Mouse (Mus musculus): ENCODE measurements around the gene Ppfibp1. TPM values are rescaled to one million over a fixed set of nuclear protein-coding genes. Genes with fewer than 3 reads are reported as not detected.
"Not testable (repeated sequence)": the region's sequence is repeated elsewhere in the genome, so short reads cannot be mapped to it uniquely, and the experiment has no call there.

The Ppfibp1 gene
- polyA plus RNA-seq, 1 experiment from 2014 or later = 48.6 TPM

- no peaks in the 10 kb centered on the region for H3K36me3 ChIP-seq
- H3K4me3 ChIP-seq = no peak overlapping the region
- peaks cover 20% of the 10 kb centered on the region for H3K4me1 ChIP-seq
- H3K4me2 ChIP-seq = no peak overlapping the region
- no peaks in the 10 kb centered on the region for H3K27me3 ChIP-seq (replicated peaks)
- 80% methylated on average over 2 of the region's 2 CpGs for WGBS
- 0 out of 2 replicates have a peak, but pooled peaks cover 3% of the 10 kb centered on the region for H3K9me3 ChIP-seq
- no peak overlapping the region for H3K27ac ChIP-seq (replicated peaks)
- no peak overlapping the region for H3K9ac ChIP-seq
- ATAC-seq (ENCODE audit: extremely low read depth, insufficient number of reproducible peaks, low FRiP score, low TSS enrichment) = no peak
These were observed 30.9 kb upstream of the Ppfibp1 start for GRCm38 (mm10) chr6:146857386-146857785.

DNA sequence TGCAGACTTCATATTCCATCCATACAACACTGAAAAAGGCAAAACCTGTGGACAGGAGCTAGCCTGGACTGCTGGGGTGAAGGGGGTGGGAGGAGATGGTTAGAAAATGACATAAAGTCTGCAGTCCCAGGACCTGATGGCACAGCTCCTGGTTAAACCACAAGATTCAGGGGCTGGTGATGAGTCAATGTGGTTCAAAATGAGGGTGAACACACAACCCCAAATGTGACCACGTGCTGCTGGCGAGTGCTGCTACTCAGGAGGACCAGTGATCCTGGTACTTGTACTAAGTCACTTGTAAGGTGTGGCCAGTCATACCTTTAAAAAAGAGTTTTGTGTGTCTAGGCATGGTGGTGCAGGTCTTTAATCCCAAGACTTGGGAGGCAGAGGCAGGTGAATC is 25.1 kb upstream of the Ppfibp1 start:
- Histone ChIP-seq H3K4me3 (no peak overlapping the region), H3K36me3 (no peaks in the 10 kb centered on the region), H3K27me3 (replicated peaks) (no peaks in the 10 kb centered on the region), H3K4me2 (no peak overlapping the region), H3K27ac (replicated peaks) (no peak overlapping the region), H3K9me3 (no peaks in the 10 kb centered on the region), H3K9ac (no peak overlapping the region), H3K4me1 (no peaks in the 10 kb centered on the region)
- 83% methylated on average over 2 of the region's 2 CpGs for WGBS
- no peak for ATAC-seq (ENCODE audit: extremely low read depth, insufficient number of reproducible peaks, low FRiP score, low TSS enrichment)

GRCm38 (mm10) chr6:146864370-146864769 is 23.9 kb upstream of the Ppfibp1 start:
- not testable (repeated sequence) for H3K4me2 ChIP-seq; H3K9me3 ChIP-seq; H3K27ac ChIP-seq (replicated peaks); H3K4me3 ChIP-seq; H3K9ac ChIP-seq; H3K4me1 ChIP-seq; H3K27me3 ChIP-seq (replicated peaks); ATAC-seq (ENCODE audit: extremely low read depth, insufficient number of reproducible peaks, low FRiP score, low TSS enrichment); H3K36me3 ChIP-seq
- 83% methylated on average over 2 of the region's 5 CpGs for WGBS

GRCm38 (mm10) chr6:146865701-146866100 is 22.6 kb upstream of the Ppfibp1 start:
- H3K9ac ChIP-seq = no peak overlapping the region
- H3K4me3 ChIP-seq = no peak overlapping the region
- H3K4me2 ChIP-seq = no peak overlapping the region
- no peak overlapping the region for H3K27ac ChIP-seq (replicated peaks)
- H3K9me3 ChIP-seq = no peaks in the 10 kb centered on the region
- WGBS = 81% methylated on average over 4 of the region's 4 CpGs
- no peaks in the 10 kb centered on the region for H3K27me3 ChIP-seq (replicated peaks)
- H3K4me1 ChIP-seq = no peaks in the 10 kb centered on the region
- H3K36me3 ChIP-seq = no peaks in the 10 kb centered on the region
- no peak for ATAC-seq (ENCODE audit: extremely low read depth, insufficient number of reproducible peaks, low FRiP score, low TSS enrichment)

- H3K9ac ChIP-seq = no peak overlapping the region
- WGBS = 85% methylated on average over 4 of the region's 4 CpGs
- no peak overlapping the region for H3K4me2 ChIP-seq
- H3K27me3 ChIP-seq (replicated peaks) = no peaks in the 10 kb centered on the region
- peaks cover 6% of the 10 kb centered on the region for H3K9me3 ChIP-seq
- no peak for ATAC-seq (ENCODE audit: extremely low read depth, insufficient number of reproducible peaks, low FRiP score, low TSS enrichment)
- 0 out of 2 replicates have a peak, but pooled peaks cover 3% of the 10 kb centered on the region for H3K36me3 ChIP-seq
- no peak overlapping the region for H3K27ac ChIP-seq (replicated peaks)
- H3K4me3 ChIP-seq = no peak overlapping the region
- peaks cover 9% of the 10 kb centered on the region for H3K4me1 ChIP-seq
These were observed 16.3 kb upstream of the Ppfibp1 start for GRCm38 (mm10) chr6:146871975-146872374.

- peak overlapping the region; percentile 19; the same call in 1 of the 2 replicates for H3K4me2 ChIP-seq
- no peak overlapping the region for H3K9ac ChIP-seq
- H3K4me1 ChIP-seq = peaks cover 31% of the 10 kb centered on the region
- ATAC-seq (ENCODE audit: extremely low read depth, insufficient number of reproducible peaks, low FRiP score, low TSS enrichment) = no peak
- no peak overlapping the region for H3K4me3 ChIP-seq
- 50% methylated on average over 6 of the region's 6 CpGs for WGBS
- H3K27me3 ChIP-seq (replicated peaks) = no peaks in the 10 kb centered on the region
- no peak overlapping the region for H3K27ac ChIP-seq (replicated peaks)
- 0 out of 2 replicates have a peak, but pooled peaks cover 3% of the 10 kb centered on the region for H3K36me3 ChIP-seq
- H3K9me3 ChIP-seq = peaks cover 7% of the 10 kb centered on the region
These were observed 13.9 kb upstream of the Ppfibp1 start for GRCm38 (mm10) chr6:146874415-146874814.

DNA sequence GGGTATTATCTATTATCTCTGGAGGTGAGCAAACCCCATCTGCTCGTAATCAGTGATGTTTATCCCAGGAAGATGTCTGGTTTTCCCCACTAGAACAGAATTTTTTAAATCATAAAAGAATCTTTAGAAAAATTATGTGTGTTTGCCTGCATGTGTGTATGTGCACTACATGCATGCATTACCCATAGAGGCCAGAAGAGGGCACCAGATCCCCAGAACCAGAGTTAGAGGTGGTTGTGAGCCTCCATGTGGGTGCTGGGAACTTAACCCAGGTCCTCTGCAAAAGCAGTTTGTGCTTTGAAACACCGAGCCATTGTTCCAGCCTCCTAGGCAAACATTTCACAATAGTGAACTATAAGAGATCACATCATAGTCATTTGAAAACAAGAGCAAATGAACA is 11.5 kb upstream of the Ppfibp1 start:
- WGBS = 87% methylated on average over 2 of the region's 2 CpGs
- no peak for ATAC-seq (ENCODE audit: extremely low read depth, insufficient number of reproducible peaks, low FRiP score, low TSS enrichment)
- peaks cover 7% of the 10 kb centered on the region for H3K9me3 ChIP-seq
- H3K4me3 ChIP-seq = no peak overlapping the region
- no peaks in the 10 kb centered on the region for H3K27me3 ChIP-seq (replicated peaks)
- no peak overlapping the region for H3K4me2 ChIP-seq
- H3K36me3 ChIP-seq = 0 out of 2 replicates have a peak, but pooled peaks cover 3% of the 10 kb centered on the region
- H3K27ac ChIP-seq (replicated peaks) = peak overlapping the region; percentile 57
- H3K9ac ChIP-seq = no peak overlapping the region
- H3K4me1 ChIP-seq = peaks cover 36% of the 10 kb centered on the region

GRCm38 (mm10) chr6:146877425-146878045 is 10.8 kb upstream of the Ppfibp1 start:
- peaks cover 44% of the 10 kb centered on the region for H3K4me1 ChIP-seq
- H3K4me2 ChIP-seq = peak overlapping the region; percentile 15; the same call in 1 of the 2 replicates
- H3K27ac ChIP-seq (replicated peaks) = peak overlapping the region; percentile 81

DNA sequence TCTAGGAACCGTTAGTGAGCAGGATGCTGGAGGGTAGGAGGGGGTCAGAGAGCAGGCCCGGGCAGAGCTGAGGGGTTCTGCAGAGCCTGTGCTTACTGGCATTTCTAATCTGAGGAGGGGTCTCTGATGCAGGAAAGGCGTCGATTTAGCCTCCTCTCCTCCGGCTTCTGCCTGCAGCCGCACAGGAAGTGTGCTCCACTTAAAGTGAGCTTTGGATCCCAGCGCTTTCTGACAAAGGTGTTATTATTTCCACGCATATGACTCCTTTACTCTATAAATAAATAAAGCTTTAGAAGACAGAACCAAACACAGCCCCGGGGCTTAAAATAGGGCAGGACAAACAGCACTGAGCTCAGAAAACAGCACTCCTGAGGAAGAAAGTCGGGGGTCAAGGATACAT is 9.4 kb upstream of the Ppfibp1 start:
- 39% methylated on average over 10 of the region's 10 CpGs for WGBS
- peaks cover 48% of the 10 kb centered on the region for H3K4me1 ChIP-seq
- ATAC-seq (ENCODE audit: extremely low read depth, insufficient number of reproducible peaks, low FRiP score, low TSS enrichment) = no peak
- H3K27me3 ChIP-seq (replicated peaks) = no peaks in the 10 kb centered on the region
- 0 out of 2 replicates have a peak, but pooled peaks cover 3% of the 10 kb centered on the region for H3K36me3 ChIP-seq
- H3K4me2 ChIP-seq = no peak overlapping the region
- H3K27ac ChIP-seq (replicated peaks) = no peak overlapping the region
- H3K9me3 ChIP-seq = peaks cover 7% of the 10 kb centered on the region
- no peak overlapping the region for H3K4me3 ChIP-seq
- H3K9ac ChIP-seq = no peak overlapping the region; the same call in 1 of the 2 replicates

More at GRCm38 (mm10) chr6:146877425-146878045, 10.8 kb upstream of the Ppfibp1 start:
- ATAC-seq (ENCODE audit: extremely low read depth, insufficient number of reproducible peaks, low FRiP score, low TSS enrichment) = 0 out of 2 replicates have a peak, but pooled peaks have one; percentile 25
- no peaks in the 10 kb centered on the region for H3K27me3 ChIP-seq (replicated peaks)
- 47% methylated on average over 12 of the region's 12 CpGs for WGBS
- H3K4me3 ChIP-seq = no peak overlapping the region
- H3K9me3 ChIP-seq = peaks cover 7% of the 10 kb centered on the region
- 0 out of 2 replicates have a peak, but pooled peaks cover 3% of the 10 kb centered on the region for H3K36me3 ChIP-seq
- H3K9ac ChIP-seq = no peak overlapping the region

DNA sequence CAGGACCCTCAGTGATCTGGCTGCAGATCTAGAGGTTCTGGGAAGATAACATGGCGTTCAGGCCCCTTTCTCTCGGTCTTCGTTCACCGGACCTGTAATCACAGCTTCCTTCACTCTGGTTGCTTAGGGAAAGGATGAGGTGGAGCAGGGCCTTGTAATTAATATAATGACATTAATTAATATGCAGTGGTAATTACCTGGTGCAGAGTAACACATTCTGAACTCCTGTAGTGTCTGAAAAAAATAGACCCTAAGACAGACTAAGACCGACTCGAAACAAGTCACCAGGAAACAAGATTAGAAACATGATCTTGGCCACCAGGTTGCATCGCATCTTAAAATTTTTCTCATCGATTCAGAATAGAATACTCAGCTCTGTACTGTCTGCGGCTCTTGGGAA is 8.4 kb upstream of the Ppfibp1 start:
- Histone ChIP-seq H3K27ac (replicated peaks) (no peak overlapping the region), H3K9ac (no peak overlapping the region), H3K4me1 (peaks cover 50% of the 10 kb centered on the region), H3K36me3 (0 out of 2 replicates have a peak, but pooled peaks cover 3% of the 10 kb centered on the region), H3K27me3 (replicated peaks) (no peaks in the 10 kb centered on the region), H3K4me3 (no peak overlapping the region), H3K4me2 (no peak overlapping the region), H3K9me3 (peaks cover 7% of the 10 kb centered on the region)
- 79% methylated on average over 9 of the region's 9 CpGs for WGBS
- no peak for ATAC-seq (ENCODE audit: extremely low read depth, insufficient number of reproducible peaks, low FRiP score, low TSS enrichment)

DNA sequence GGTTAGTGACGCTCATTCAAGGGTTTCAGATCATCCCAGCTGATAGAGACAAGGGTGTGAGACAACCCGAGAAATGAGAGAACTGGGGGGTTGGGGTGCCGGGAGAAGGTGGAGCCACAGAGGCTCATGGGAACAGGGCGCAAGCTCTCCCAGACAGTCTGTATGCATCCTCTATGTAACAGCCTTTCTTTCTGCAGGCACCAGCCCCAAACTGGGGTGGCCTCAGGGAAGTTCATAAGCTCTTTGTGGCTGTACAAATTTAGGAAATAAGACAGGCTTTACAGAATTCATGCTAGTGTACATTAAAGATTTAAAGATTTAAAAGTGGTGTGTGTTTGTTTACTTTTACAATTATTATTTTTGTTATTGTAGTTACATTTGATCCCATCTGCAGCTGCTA is 8.0 kb upstream of the Ppfibp1 start:
- H3K36me3 ChIP-seq = 0 out of 2 replicates have a peak, but pooled peaks cover 3% of the 10 kb centered on the region
- H3K9me3 ChIP-seq = peaks cover 7% of the 10 kb centered on the region
- no peak overlapping the region for H3K27ac ChIP-seq (replicated peaks)
- WGBS = 76% methylated on average over 4 of the region's 4 CpGs
- peaks cover 53% of the 10 kb centered on the region for H3K4me1 ChIP-seq
- ATAC-seq (ENCODE audit: extremely low read depth, insufficient number of reproducible peaks, low FRiP score, low TSS enrichment) = no peak
- H3K27me3 ChIP-seq (replicated peaks) = no peaks in the 10 kb centered on the region
- H3K4me2 ChIP-seq = no peak overlapping the region
- H3K4me3 ChIP-seq = no peak overlapping the region
- no peak overlapping the region for H3K9ac ChIP-seq
